Comparison of ENCODE assay signal across 8 mouse cellular contexts in genomic region chr16:7282257-7282656, GRCm38 (mm10).
DNase-seq lines count a peak whose midpoint lies in the region; ATAC-seq lines count a peak whose summit lies in the region.

No protein-coding gene starts in this region.

- no peak for ATAC-seq in cerebellum, adult (ENCODE audit: insufficient number of reproducible peaks, low FRiP score, low TSS enrichment)
- no peak for ATAC-seq in megakaryocyte progenitor cell, adult 5-6 weeks (replicated peaks; ENCODE audit: poor library complexity)

- DNase-seq in cerebellum, adult 11 months, result peak; percentile 62
- peak; percentile 67 for DNase-seq in Muller cell, postnatal 12 days (ENCODE audit: inconsistent ontology term)
- DNase-seq in frontal cortex, adult 2 months (ENCODE audit: extremely low spot score in 1 of 2, low spot score in 1 of 2), result peak; percentile 46 to 77
- DNase-seq in layer of hippocampus, postnatal 25 days (ENCODE audit: extremely low spot score in 1 of 2, low spot score in 1 of 2), result peak; percentile 30 to 54
- DNase-seq in urinary bladder, adult 2 months (ENCODE audit: low spot score), result no peak
- no peak for DNase-seq in kidney, postnatal 36 days

Comparison
In these comparisons a context has a peak if more than half of its experiments do, and no peak if none do; other contexts are left out.
1. DNase-seq: peak in cerebellum, adult 11 months (single experiment), Muller cell, postnatal 12 days (single experiment), frontal cortex, adult 2 months (2 of 2) and layer of hippocampus, postnatal 25 days (2 of 2); none in urinary bladder, adult 2 months (single experiment) and kidney, postnatal 36 days (0 of 2).